8 mouse cellular contexts compared by ENCODE assay signal in genomic region chr14:105499319-105499895, GRCm38 (mm10).
A peak's percentile ranks its signal among the peaks of the same experiment; 100 is the strongest.
DNase-seq lines count a peak whose midpoint lies in the region; ATAC-seq and TF ChIP-seq lines count a peak whose summit lies in the region.

No protein-coding gene starts in this region.

- no peaks in the 10 kb centered on the region for H3K9me3 ChIP-seq in limb, embryonic 10.5 days (replicated peaks)
- H3K9me3 ChIP-seq in neural tube, embryonic 11.5 days (ENCODE audit: control insufficient read depth, low read length) = no peaks in the 10 kb centered on the region

- H3K4me3 ChIP-seq in testis, adult 2 months (ENCODE audit: control insufficient read depth, low read depth, low read length) = peak overlapping the region; percentile 70
- H3K4me3 ChIP-seq in limb, embryonic 10.5 days = no peak overlapping the region
- H3K4me3 ChIP-seq in neural tube, embryonic 11.5 days (ENCODE audit: low read depth, low read length) = no peak overlapping the region

- H3K27ac ChIP-seq in testis, adult 2 months (ENCODE audit: control insufficient read depth, insufficient read depth, low read depth, low read length) = no peak overlapping the region
- peak overlapping the region; percentile 66 for H3K27ac ChIP-seq in limb, embryonic 10.5 days
- H3K27ac ChIP-seq in neural tube, embryonic 11.5 days (ENCODE audit: low read depth, low read length) = peak overlapping the region; percentile 60; the same call in 1 of the 2 replicates

- peak overlapping the region; percentile 15 for H3K4me2 ChIP-seq in neural tube, embryonic 11.5 days (ENCODE audit: low read depth)

- H3K36me3 ChIP-seq in testis, adult 2 months (ENCODE audit: control insufficient read depth, insufficient read depth, low read length) = no peaks in the 10 kb centered on the region
- H3K36me3 ChIP-seq in limb, embryonic 10.5 days = no peaks in the 10 kb centered on the region
- H3K36me3 ChIP-seq in neural tube, embryonic 11.5 days (ENCODE audit: control insufficient read depth, insufficient read depth, low read length) = no peaks in the 10 kb centered on the region

- ATAC-seq in granulocyte monocyte progenitor cell, adult 5-6 weeks (replicated peaks; ENCODE audit: poor library complexity, severe bottlenecking) = peak; percentile 58
- ATAC-seq in neural tube, embryonic 11.5 days (ENCODE audit: insufficient read depth, low FRiP score, low TSS enrichment) = no peak

- no peak for TF ChIP-seq CTCF in testis, adult 2 months (IDR thresholded peaks at IDR 0.05; ENCODE audit: control insufficient read depth, insufficient read depth, insufficient replicate concordance, low read depth, low read length)

- WGBS in limb, embryonic 10.5 days = 32% methylated on average over 15 of the region's 15 CpGs
- WGBS in neural tube, embryonic 11.5 days = 17% methylated on average over 15 of the region's 15 CpGs

- peaks cover 7% of the 10 kb centered on the region for H3K4me1 ChIP-seq in testis, adult 2 months (ENCODE audit: control insufficient read depth, insufficient read depth, low read length)
- H3K4me1 ChIP-seq in limb, embryonic 10.5 days = peaks cover 67% of the 10 kb centered on the region
- H3K4me1 ChIP-seq in neural tube, embryonic 11.5 days (ENCODE audit: control insufficient read depth, insufficient read depth, low read length) = peaks cover 19% of the 10 kb centered on the region; the same call in 1 of the 2 replicates

- TF ChIP-seq POLR2A in testis, adult 2 months (IDR thresholded peaks at IDR 0.05; ENCODE audit: control insufficient read depth, low read depth, low read length) = no peak

- no peak for DNase-seq in testis, postnatal 10 days (ENCODE audit: low spot score)
- no peak for DNase-seq in limb, embryonic 10.5 days (ENCODE audit: low spot score)
- peak; percentile 66 for DNase-seq in neural tube, embryonic 11.5 days (ENCODE audit: low spot score)
- no peak for DNase-seq in spleen, postnatal 36 days (ENCODE audit: low spot score in 2 of 2)
- DNase-seq in Muller cell, postnatal 12 days (ENCODE audit: inconsistent ontology term) = no peak
- DNase-seq in layer of hippocampus, postnatal 10 days (ENCODE audit: low spot score in 2 of 2) = no peak

- H3K9ac ChIP-seq in neural tube, embryonic 11.5 days (ENCODE audit: low read length) = peak overlapping the region; percentile 46; the same call in 1 of the 2 replicates

- H3K27me3 ChIP-seq in testis, adult 2 months (ENCODE audit: control insufficient read depth, insufficient read depth, low read length) = peaks cover 2% of the 10 kb centered on the region; the same call in 1 of the 2 replicates
- H3K27me3 ChIP-seq in limb, embryonic 10.5 days (ENCODE audit: low read depth, poor library complexity, severe bottlenecking) = peaks cover 23% of the 10 kb centered on the region; the same call in 1 of the 2 replicates
- H3K27me3 ChIP-seq in neural tube, embryonic 11.5 days (ENCODE audit: control insufficient read depth, insufficient read depth, low read length) = peaks cover 4% of the 10 kb centered on the region; the same call in 1 of the 2 replicates
